Mouse (Mus musculus): ENCODE data around the gene Suclg2. TPM values are rescaled to one million over a fixed set of nuclear protein-coding genes. Genes with fewer than 3 reads are reported as not detected.
"Not testable (repeated sequence)": the region's sequence is repeated elsewhere in the genome, so short reads cannot be mapped to it uniquely, and the experiment has no call there.

Gene Suclg2
- polyA plus RNA-seq, 1 experiment from 2014 or later: 13.8 TPM

- Histone ChIP-seq H3K9me3 (no peaks in the 10 kb centered on the region), H3K27ac (replicated peaks) (no peak overlapping the region), H3K36me3 (no peaks in the 10 kb centered on the region), H3K4me1 (replicated peaks) (no peaks in the 10 kb centered on the region), H3K4me3 (no peak overlapping the region), H3K27me3 (no peaks in the 10 kb centered on the region), H3K9ac (no peak overlapping the region), H3K4me2 (no peak overlapping the region)
- ATAC-seq (ENCODE audit: low FRiP score, low read depth): no peak
- 61% methylated on average over 3 of the region's 3 CpGs for WGBS
Observed at GRCm38 (mm10) chr6:95612412-95613022, 106.1 kb downstream of the Suclg2 start.

GRCm38 (mm10) chr6:95611059-95611458 is 107.5 kb downstream of the Suclg2 start:
- H3K9me3 ChIP-seq: no peaks in the 10 kb centered on the region
- H3K9ac ChIP-seq: no peak overlapping the region
- H3K4me2 ChIP-seq: no peak overlapping the region
- H3K27me3 ChIP-seq: no peaks in the 10 kb centered on the region
- no peaks in the 10 kb centered on the region for H3K4me1 ChIP-seq (replicated peaks)
- 87% methylated on average over 3 of the region's 3 CpGs for WGBS
- no peaks in the 10 kb centered on the region for H3K36me3 ChIP-seq
- ATAC-seq (ENCODE audit: low FRiP score, low read depth): no peak
- no peak overlapping the region for H3K4me3 ChIP-seq
- no peak overlapping the region for H3K27ac ChIP-seq (replicated peaks)

- H3K27ac ChIP-seq (replicated peaks): no peak overlapping the region
- no peak overlapping the region for H3K4me3 ChIP-seq
- no peak overlapping the region for H3K4me2 ChIP-seq
- H3K27me3 ChIP-seq: no peaks in the 10 kb centered on the region
- H3K9ac ChIP-seq: no peak overlapping the region
- no peak for ATAC-seq (ENCODE audit: low FRiP score, low read depth)
- H3K9me3 ChIP-seq: no peaks in the 10 kb centered on the region
- no peaks in the 10 kb centered on the region for H3K36me3 ChIP-seq
- no peaks in the 10 kb centered on the region for H3K4me1 ChIP-seq (replicated peaks)
- WGBS: 93% methylated on average over 3 of the region's 3 CpGs
Observed at GRCm38 (mm10) chr6:95608123-95608522, 110.5 kb downstream of the Suclg2 start.

GRCm38 (mm10) chr6:95600731-95601130 is 117.9 kb downstream of the Suclg2 start:
- H3K27me3 ChIP-seq; H3K27ac ChIP-seq (replicated peaks); ATAC-seq (ENCODE audit: low FRiP score, low read depth); H3K9me3 ChIP-seq; H3K4me1 ChIP-seq (replicated peaks); H3K9ac ChIP-seq; H3K4me3 ChIP-seq; H3K4me2 ChIP-seq; H3K36me3 ChIP-seq: not testable (repeated sequence)
- 90% methylated on average over 8 of the region's 8 CpGs for WGBS

- WGBS: 72% methylated on average over 15 of the region's 15 CpGs
- H3K4me1 ChIP-seq (replicated peaks): no peaks in the 10 kb centered on the region
- no peak overlapping the region for H3K4me2 ChIP-seq
- H3K27me3 ChIP-seq: no peaks in the 10 kb centered on the region
- H3K9ac ChIP-seq: no peak overlapping the region
- no peak overlapping the region for H3K27ac ChIP-seq (replicated peaks)
- no peak overlapping the region for H3K4me3 ChIP-seq
- H3K9me3 ChIP-seq: no peaks in the 10 kb centered on the region
- no peak for ATAC-seq (ENCODE audit: low FRiP score, low read depth)
- no peaks in the 10 kb centered on the region for H3K36me3 ChIP-seq
Observed at GRCm38 (mm10) chr6:95596766-95597750, 121.5 kb downstream of the Suclg2 start.

- H3K36me3 ChIP-seq: no peaks in the 10 kb centered on the region
- H3K4me1 ChIP-seq (replicated peaks): no peaks in the 10 kb centered on the region
- no peak for ATAC-seq (ENCODE audit: low FRiP score, low read depth)
- H3K27ac ChIP-seq (replicated peaks): no peak overlapping the region
- WGBS: 85% methylated on average over 2 of the region's 2 CpGs
- no peak overlapping the region for H3K4me3 ChIP-seq
- no peaks in the 10 kb centered on the region for H3K27me3 ChIP-seq
- H3K4me2 ChIP-seq: no peak overlapping the region
- H3K9ac ChIP-seq: no peak overlapping the region
- H3K9me3 ChIP-seq: no peaks in the 10 kb centered on the region
Observed at GRCm38 (mm10) chr6:95595852-95596251, 122.7 kb downstream of the Suclg2 start.

GRCm38 (mm10) chr6:95594239-95594638 is 124.4 kb downstream of the Suclg2 start:
- Histone ChIP-seq H3K27me3 (no peaks in the 10 kb centered on the region), H3K36me3 (no peaks in the 10 kb centered on the region), H3K27ac (replicated peaks) (no peak overlapping the region), H3K9ac (no peak overlapping the region), H3K4me1 (replicated peaks) (no peaks in the 10 kb centered on the region), H3K4me2 (no peak overlapping the region), H3K4me3 (no peak overlapping the region), H3K9me3 (no peaks in the 10 kb centered on the region)
- peak; percentile 65; the same call in 1 of the 2 replicates for ATAC-seq (ENCODE audit: low FRiP score, low read depth)
- 70% methylated on average over 4 of the region's 4 CpGs for WGBS

GRCm38 (mm10) chr6:95592396-95592795 is 126.2 kb downstream of the Suclg2 start:
- WGBS: 94% methylated on average over 6 of the region's 6 CpGs
- H3K4me1 ChIP-seq (replicated peaks): no peaks in the 10 kb centered on the region
- no peak overlapping the region for H3K4me3 ChIP-seq

GRCm38 (mm10) chr6:95590463-95590862 is 128.1 kb downstream of the Suclg2 start:
- H3K4me2 ChIP-seq: no peak overlapping the region
- H3K9me3 ChIP-seq: no peaks in the 10 kb centered on the region
- no peaks in the 10 kb centered on the region for H3K36me3 ChIP-seq
- no peak for ATAC-seq (ENCODE audit: low FRiP score, low read depth)
- WGBS: 16% methylated on average over 4 of the region's 4 CpGs
- no peak overlapping the region for H3K27ac ChIP-seq (replicated peaks)
- H3K9ac ChIP-seq: no peak overlapping the region
- H3K4me3 ChIP-seq: no peak overlapping the region
- H3K4me1 ChIP-seq (replicated peaks): no peaks in the 10 kb centered on the region
- H3K27me3 ChIP-seq: no peaks in the 10 kb centered on the region

More at GRCm38 (mm10) chr6:95592396-95592795, 126.2 kb downstream of the Suclg2 start:
- H3K27me3 ChIP-seq: no peaks in the 10 kb centered on the region
- H3K36me3 ChIP-seq: no peaks in the 10 kb centered on the region
- H3K27ac ChIP-seq (replicated peaks): no peak overlapping the region
- H3K4me2 ChIP-seq: no peak overlapping the region
- H3K9me3 ChIP-seq: no peaks in the 10 kb centered on the region
- ATAC-seq (ENCODE audit: low FRiP score, low read depth): no peak
- H3K9ac ChIP-seq: no peak overlapping the region

GRCm38 (mm10) chr6:95587108-95587796 is 131.3 kb downstream of the Suclg2 start:
- no peak for ATAC-seq (ENCODE audit: low FRiP score, low read depth)

GRCm38 (mm10) chr6:95581893-95582292 is 136.7 kb downstream of the Suclg2 start:
- Histone ChIP-seq H3K9me3 (no peaks in the 10 kb centered on the region), H3K4me1 (replicated peaks) (0 out of 2 replicates have a peak, but pooled peaks cover 3% of the 10 kb centered on the region), H3K4me2 (no peak overlapping the region), H3K27me3 (peaks cover 3% of the 10 kb centered on the region; the same call in 1 of the 2 replicates), H3K36me3 (no peaks in the 10 kb centered on the region), H3K4me3 (no peak overlapping the region), H3K9ac (no peak overlapping the region), H3K27ac (replicated peaks) (no peak overlapping the region)
- no peak for ATAC-seq (ENCODE audit: low FRiP score, low read depth)
- WGBS: 90% methylated on average over 3 of the region's 3 CpGs

More at GRCm38 (mm10) chr6:95587108-95587796, 131.3 kb downstream of the Suclg2 start:
- H3K36me3 ChIP-seq: no peaks in the 10 kb centered on the region
- H3K9me3 ChIP-seq: no peaks in the 10 kb centered on the region
- 59% methylated on average over 6 of the region's 6 CpGs for WGBS
- no peak overlapping the region for H3K9ac ChIP-seq
- no peaks in the 10 kb centered on the region for H3K27me3 ChIP-seq
- H3K4me2 ChIP-seq: no peak overlapping the region
- H3K4me1 ChIP-seq (replicated peaks): no peaks in the 10 kb centered on the region
- H3K4me3 ChIP-seq: no peak overlapping the region
- H3K27ac ChIP-seq (replicated peaks): no peak overlapping the region

- WGBS: 86% methylated on average over 4 of the region's 4 CpGs
- no peaks in the 10 kb centered on the region for H3K36me3 ChIP-seq
Observed at GRCm38 (mm10) chr6:95579792-95580191, 138.8 kb downstream of the Suclg2 start.

More at GRCm38 (mm10) chr6:95579792-95580191, 138.8 kb downstream of the Suclg2 start:
- H3K4me3 ChIP-seq: no peak overlapping the region
- H3K4me2 ChIP-seq: no peak overlapping the region
- H3K9me3 ChIP-seq: no peaks in the 10 kb centered on the region
- no peak for ATAC-seq (ENCODE audit: low FRiP score, low read depth)
- H3K4me1 ChIP-seq (replicated peaks): peaks cover 6% of the 10 kb centered on the region
- no peak overlapping the region for H3K27ac ChIP-seq (replicated peaks)
- H3K27me3 ChIP-seq: peaks cover 3% of the 10 kb centered on the region; the same call in 1 of the 2 replicates
- H3K9ac ChIP-seq: no peak overlapping the region

Data from hindbrain, embryonic 15.5 days (tissue).